In the genomic region with DNA sequence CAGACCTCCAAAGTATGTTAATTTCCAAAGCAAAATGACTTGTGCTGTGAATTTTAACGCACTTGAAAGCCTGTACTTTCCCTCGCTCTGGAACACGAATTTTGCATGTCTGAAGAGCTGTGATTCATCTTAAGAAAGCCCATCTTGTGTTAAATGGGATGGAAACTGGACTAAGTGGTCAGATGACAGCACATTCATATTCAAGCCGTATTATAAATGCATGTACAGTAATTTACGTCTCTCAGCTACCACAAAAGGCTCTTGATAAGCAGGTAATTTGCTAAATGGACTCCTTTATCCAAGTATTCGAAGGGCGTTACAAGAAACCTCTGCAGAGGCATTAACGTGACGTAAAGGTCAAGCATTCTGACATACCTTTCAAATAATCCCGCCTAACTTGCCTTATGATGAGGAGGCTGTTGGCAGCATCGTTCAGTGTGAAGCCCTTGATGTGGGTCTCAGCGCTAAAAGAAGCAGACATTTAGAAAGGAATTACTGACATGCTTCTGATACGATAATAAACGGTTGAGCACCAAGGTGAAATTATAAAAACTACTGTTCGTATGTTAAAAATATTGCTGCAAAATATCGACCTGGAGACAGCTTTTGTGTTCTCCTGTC, we compare ENCODE assay signal across 1 mouse cellular context.
TF ChIP-seq lines count a peak whose summit lies in the region.

No protein-coding gene starts in this region.

TF ChIP-seq in CH12.LX, 34 proteins besides CTCF, POLR2A, EP300 and RAD21 (continued from another document):
- 0 out of 2 replicates have a peak, but pooled peaks have one; percentile 37 for TF ChIP-seq MAZ (IDR thresholded peaks at IDR 0.05; ENCODE audit: low read depth, low read length)
- no peak for TF ChIP-seq NRF1 (IDR thresholded peaks at IDR 0.05; ENCODE audit: low read depth, low read length)
- peak; percentile 93 for TF ChIP-seq IRF4 (IDR thresholded peaks at IDR 0.05; ENCODE audit: low read depth, low read length)
- peak; percentile 85 for TF ChIP-seq RCOR1 (conservative IDR thresholded peaks at IDR 0.05; ENCODE audit: low read depth, low read length)
- no peak for TF ChIP-seq ZNF384 (IDR thresholded peaks at IDR 0.05; ENCODE audit: low read depth, low read length)
- peak; percentile 41; the same call in 1 of the 2 replicates for TF ChIP-seq MXI1 (IDR thresholded peaks at IDR 0.05; ENCODE audit: low read depth, low read length)
- TF ChIP-seq KAT2A (IDR thresholded peaks at IDR 0.05; ENCODE audit: insufficient replicate concordance, low read length), result no peak
- TF ChIP-seq UBTF (IDR thresholded peaks at IDR 0.05; ENCODE audit: low read depth, low read length), result no peak
- peak; percentile 61; the same call in 1 of the 2 replicates for TF ChIP-seq JUN (IDR thresholded peaks at IDR 0.05; ENCODE audit: insufficient read depth, low read depth, low read length)
- TF ChIP-seq MYC (IDR thresholded peaks at IDR 0.05; ENCODE audit: low read depth, low read length), result peak; percentile 19; the same call in 1 of the 2 replicates
- TF ChIP-seq ELF1 (IDR thresholded peaks at IDR 0.05; ENCODE audit: low read depth, low read length), result no peak
- TF ChIP-seq PAX5 (IDR thresholded peaks at IDR 0.05; ENCODE audit: low read length), result no peak
- no peak for TF ChIP-seq ZMIZ1 (IDR thresholded peaks at IDR 0.05; ENCODE audit: low read depth, low read length)
- TF ChIP-seq E2F4 (IDR thresholded peaks at IDR 0.05; ENCODE audit: insufficient replicate concordance, low read depth, low read length), result no peak
- peak; percentile 78 for TF ChIP-seq BHLHE40 (IDR thresholded peaks at IDR 0.05; ENCODE audit: low read depth, low read length)
- no peak for TF ChIP-seq CHD2 (IDR thresholded peaks at IDR 0.05; ENCODE audit: low read length)
- TF ChIP-seq JUND (conservative IDR thresholded peaks at IDR 0.05; ENCODE audit: low read depth, low read length), result peak; percentile 75; the same call in 1 of the 2 replicates
- 0 out of 2 replicates have a peak, but pooled peaks have one; percentile 42 for TF ChIP-seq MAX (IDR thresholded peaks at IDR 0.05; ENCODE audit: low read length)
- TF ChIP-seq ETS1 (conservative IDR thresholded peaks at IDR 0.05; ENCODE audit: low read depth, low read length), result peak; percentile 75
- no peak for TF ChIP-seq SMC3 (IDR thresholded peaks at IDR 0.05; ENCODE audit: low read depth, low read length)
- no peak for TF ChIP-seq POLR2AphosphoS2 (IDR thresholded peaks at IDR 0.05; ENCODE audit: low read depth, low read length)
- TF ChIP-seq TBP (conservative IDR thresholded peaks at IDR 0.05; ENCODE audit: low read depth, low read length), result no peak
- no peak for TF ChIP-seq HCFC1 (IDR thresholded peaks at IDR 0.05; ENCODE audit: low read depth, low read length)
- peak; percentile 62 for TF ChIP-seq SIN3A (IDR thresholded peaks at IDR 0.05; ENCODE audit: low read length)
- 0 out of 2 replicates have a peak, but pooled peaks have one; percentile 39 for TF ChIP-seq TCF12 (IDR thresholded peaks at IDR 0.05; ENCODE audit: low read depth, low read length)
- TF ChIP-seq GABPA (IDR thresholded peaks at IDR 0.05; ENCODE audit: insufficient replicate concordance, low read depth, low read length), result no peak
